Mouse (Mus musculus) hindbrain, embryonic 15.5 days (tissue): Measurements from ENCODE around the gene Rapgef6. TPM values are rescaled to one million over a fixed set of nuclear protein-coding genes. Genes with fewer than 3 reads are reported as not detected.
A peak's percentile ranks its signal among the peaks of the same experiment; 100 is the strongest.

ENCODE experiments used
- ATAC-seq: fragments of 200-750 bp; cut with Nextera tagmentation; 2 replicates; pipeline ENCODE4 v1.8.0; 2017; ENCODE audit warnings: low read depth, moderate number of reproducible peaks, moderate TSS enrichment; ENCODE audit not compliant: low FRiP score
- H3K27ac ChIP-seq: fragments of 300-500 bp; sonication (generic); replicated peaks from 2 replicates; pipeline ENCODE4 v1.5.1; 2015; ENCODE audit warnings: mild to moderate bottlenecking, inconsistent platforms
- H3K27me3 ChIP-seq: fragments of 300-500 bp; sonication (generic); 2 replicates; pipeline ENCODE4 v1.6.1; 2015; ENCODE audit warnings: control low read depth, inconsistent platforms
- H3K36me3 ChIP-seq: fragments of 300-500 bp; sonication (generic); 2 replicates; pipeline ENCODE4 v1.6.1; 2015; ENCODE audit warnings: control low read depth, inconsistent platforms
- H3K4me1 ChIP-seq: fragments of 300-500 bp; sonication (generic); replicated peaks from 2 replicates; pipeline ENCODE4 v1.6.1; 2015; ENCODE audit warnings: control low read depth, inconsistent platforms
- H3K4me2 ChIP-seq: fragments of 300-500 bp; sonication (generic); 2 replicates; pipeline ENCODE4 v1.6.1; 2015; ENCODE audit warnings: moderate library complexity, mild to moderate bottlenecking, inconsistent platforms
- H3K4me3 ChIP-seq: fragments of 300-500 bp; sonication (generic); 2 replicates; pipeline ENCODE4 v1.5.1; 2015; ENCODE audit warnings: mild to moderate bottlenecking, inconsistent platforms
- H3K9ac ChIP-seq: fragments of 300-500 bp; sonication (generic); 2 replicates; pipeline ENCODE4 v1.6.1; 2015; ENCODE audit warnings: inconsistent platforms
- H3K9me3 ChIP-seq: fragments of 300-500 bp; sonication (generic); 2 replicates; pipeline ENCODE4 v1.6.1; 2016; ENCODE audit warnings: control low read depth, inconsistent platforms
- WGBS: fragments of 180-500 bp; shearing (Covaris S2); methylation state at CpG from one replicate; pipeline ENCODE4 v1.1.7; 2015; 5-methylcytosine and 5-hydroxymethylcytosine counted together
- polyA plus RNA-seq: library from polyadenylated mRNA; unstranded; fragments of >200 nt; fragmentation: Nextera tagmentation; extraction: Ambion mirVana; gene quantifications from 2 replicates; pipeline ENCODE4 v1.2.1, GENCODE M21; 2015

Rapgef6 gene
- polyA plus RNA-seq, 1 experiment from 2014 or later, result 34.1 TPM

- Histone ChIP-seq H3K36me3 (peaks cover 25% of the 10 kb centered on the region), H3K9ac (no peak overlapping the region), H3K4me3 (no peak overlapping the region), H3K9me3 (no peaks in the 10 kb centered on the region), H3K27ac (no peak overlapping the region), H3K4me1 (no peaks in the 10 kb centered on the region), H3K4me2 (no peak overlapping the region), H3K27me3 (no peaks in the 10 kb centered on the region)
- no peak for ATAC-seq
- 72% methylated on average over 5 of the region's 5 CpGs for WGBS
Observed at GRCm38 (mm10) chr11:54697611-54698010, 175.0 kb downstream of the Rapgef6 start.

GRCm38 (mm10) chr11:54698636-54699035 is 176.0 kb downstream of the Rapgef6 start:
- H3K4me3 ChIP-seq, result no peak overlapping the region
- H3K27ac ChIP-seq, result no peak overlapping the region
- WGBS, result 96% methylated on average over 7 of the region's 7 CpGs
- H3K4me1 ChIP-seq, result no peaks in the 10 kb centered on the region
- no peaks in the 10 kb centered on the region for H3K9me3 ChIP-seq
- no peaks in the 10 kb centered on the region for H3K27me3 ChIP-seq
- ATAC-seq, result no peak
- H3K4me2 ChIP-seq, result no peak overlapping the region
- H3K9ac ChIP-seq, result no peak overlapping the region
- peaks cover 25% of the 10 kb centered on the region for H3K36me3 ChIP-seq

GRCm38 (mm10) chr11:54699972-54700371 is 177.3 kb downstream of the Rapgef6 start:
- Histone ChIP-seq H3K36me3 (peaks cover 18% of the 10 kb centered on the region; the same call in 1 of the 2 replicates), H3K9me3 (no peaks in the 10 kb centered on the region), H3K27ac (no peak overlapping the region), H3K4me2 (no peak overlapping the region), H3K27me3 (no peaks in the 10 kb centered on the region), H3K4me1 (no peaks in the 10 kb centered on the region), H3K9ac (no peak overlapping the region), H3K4me3 (no peak overlapping the region)
- ATAC-seq, result no peak
- WGBS, result 85% methylated on average over 3 of the region's 3 CpGs

GRCm38 (mm10) chr11:54701848-54702247 is 179.2 kb downstream of the Rapgef6 start:
- peaks cover 4% of the 10 kb centered on the region; the same call in 1 of the 2 replicates for H3K36me3 ChIP-seq
- no peak for ATAC-seq
- 96% methylated on average over 8 of the region's 8 CpGs for WGBS
- H3K4me1 ChIP-seq, result no peaks in the 10 kb centered on the region
- no peak overlapping the region for H3K27ac ChIP-seq
- no peaks in the 10 kb centered on the region for H3K27me3 ChIP-seq
- H3K9ac ChIP-seq, result no peak overlapping the region
- no peak overlapping the region for H3K4me2 ChIP-seq
- H3K4me3 ChIP-seq, result no peak overlapping the region
- no peaks in the 10 kb centered on the region for H3K9me3 ChIP-seq

- H3K4me3 ChIP-seq, result no peak overlapping the region
- no peak overlapping the region for H3K4me2 ChIP-seq
- WGBS, result 42% methylated on average over 4 of the region's 4 CpGs
- no peak overlapping the region for H3K9ac ChIP-seq
- H3K27ac ChIP-seq, result no peak overlapping the region
- H3K4me1 ChIP-seq, result no peaks in the 10 kb centered on the region
- H3K9me3 ChIP-seq, result no peaks in the 10 kb centered on the region
- H3K27me3 ChIP-seq, result no peaks in the 10 kb centered on the region
- no peaks in the 10 kb centered on the region for H3K36me3 ChIP-seq
- ATAC-seq, result no peak
Observed at GRCm38 (mm10) chr11:54703306-54703705, 180.7 kb downstream of the Rapgef6 start.

- Histone ChIP-seq H3K4me1 (no peaks in the 10 kb centered on the region), H3K36me3 (no peaks in the 10 kb centered on the region), H3K4me2 (no peak overlapping the region), H3K9me3 (no peaks in the 10 kb centered on the region), H3K9ac (no peak overlapping the region), H3K27ac (no peak overlapping the region), H3K27me3 (no peaks in the 10 kb centered on the region), H3K4me3 (no peak overlapping the region)
- 90% methylated on average over 2 of the region's 2 CpGs for WGBS
- no peak for ATAC-seq
Observed at GRCm38 (mm10) chr11:54708153-54708552, 185.5 kb downstream of the Rapgef6 start.

GRCm38 (mm10) chr11:54709645-54710044 is 187.0 kb downstream of the Rapgef6 start:
- no peak overlapping the region for H3K4me2 ChIP-seq
- H3K27ac ChIP-seq, result no peak overlapping the region
- H3K27me3 ChIP-seq, result no peaks in the 10 kb centered on the region
- H3K4me3 ChIP-seq, result no peak overlapping the region
- 59% methylated on average over 2 of the region's 2 CpGs for WGBS
- H3K36me3 ChIP-seq, result no peaks in the 10 kb centered on the region
- H3K9ac ChIP-seq, result no peak overlapping the region
- H3K4me1 ChIP-seq, result no peaks in the 10 kb centered on the region
- no peaks in the 10 kb centered on the region for H3K9me3 ChIP-seq
- no peak for ATAC-seq

GRCm38 (mm10) chr11:54710512-54711293 is 188.1 kb downstream of the Rapgef6 start:
- WGBS, result 88% methylated on average over 4 of the region's 4 CpGs
- Histone ChIP-seq H3K27ac (no peak overlapping the region), H3K27me3 (no peaks in the 10 kb centered on the region), H3K4me2 (no peak overlapping the region), H3K9me3 (no peaks in the 10 kb centered on the region), H3K36me3 (peaks cover 3% of the 10 kb centered on the region), H3K9ac (no peak overlapping the region), H3K4me1 (no peaks in the 10 kb centered on the region), H3K4me3 (no peak overlapping the region)
- no peak for ATAC-seq

- peaks cover 15% of the 10 kb centered on the region for H3K36me3 ChIP-seq
- H3K4me1 ChIP-seq, result peaks cover 2% of the 10 kb centered on the region; the same call in 1 of the 2 replicates
- whole genome bisulfite sequencing, result 89% methylated on average over 2 of the region's 2 CpGs
- H3K4me2 ChIP-seq, result no peak overlapping the region
- H3K27ac ChIP-seq, result no peak overlapping the region
- H3K27me3 ChIP-seq, result no peaks in the 10 kb centered on the region
- no peak overlapping the region for H3K4me3 ChIP-seq
- no peaks in the 10 kb centered on the region for H3K9me3 ChIP-seq
- no peak overlapping the region for H3K9ac ChIP-seq
- no peak for ATAC-seq
Observed at GRCm38 (mm10) chr11:54712849-54713248, 190.2 kb downstream of the Rapgef6 start.

GRCm38 (mm10) chr11:54717893-54718292 is 195.2 kb downstream of the Rapgef6 start:
- Histone ChIP-seq H3K9ac (no peak overlapping the region), H3K4me3 (no peak overlapping the region), H3K36me3 (peaks cover 29% of the 10 kb centered on the region), H3K9me3 (no peaks in the 10 kb centered on the region), H3K4me1 (peaks cover 8% of the 10 kb centered on the region; the same call in 1 of the 2 replicates), H3K4me2 (no peak overlapping the region), H3K27me3 (no peaks in the 10 kb centered on the region), H3K27ac (no peak overlapping the region)
- 74% methylated on average over 3 of the region's 3 CpGs for WGBS
- 0 out of 2 replicates have a peak, but pooled peaks have one; percentile 51 for ATAC-seq

GRCm38 (mm10) chr11:54718601-54719000 is 196.0 kb downstream of the Rapgef6 start:
- Histone ChIP-seq H3K9ac (no peak overlapping the region), H3K4me3 (no peak overlapping the region), H3K4me2 (no peak overlapping the region), H3K9me3 (no peaks in the 10 kb centered on the region), H3K36me3 (peaks cover 32% of the 10 kb centered on the region), H3K27me3 (no peaks in the 10 kb centered on the region), H3K4me1 (peaks cover 8% of the 10 kb centered on the region; the same call in 1 of the 2 replicates), H3K27ac (0 out of 2 replicates have a peak overlapping the region, but pooled peaks have one; percentile 12)
- 82% methylated on average over 3 of the region's 3 CpGs for WGBS
- no peak for ATAC-seq

GRCm38 (mm10) chr11:54722057-54722456 is 199.4 kb downstream of the Rapgef6 start:
- Histone ChIP-seq H3K4me3 (no peak overlapping the region), H3K36me3 (peaks cover 18% of the 10 kb centered on the region)
- WGBS, result 93% methylated on average over 6 of the region's 6 CpGs

More at GRCm38 (mm10) chr11:54722057-54722456, 199.4 kb downstream of the Rapgef6 start:
- Histone ChIP-seq H3K4me2 (no peak overlapping the region), H3K4me1 (peaks cover 18% of the 10 kb centered on the region; the same call in 1 of the 2 replicates), H3K27me3 (no peaks in the 10 kb centered on the region), H3K27ac (no peak overlapping the region), H3K9me3 (no peaks in the 10 kb centered on the region), H3K9ac (no peak overlapping the region)
- ATAC-seq, result no peak
